Mouse (Mus musculus) lung, postnatal 0 days (tissue): ENCODE measurements at regions not wholly inside any gene's neighbourhood (a gene's known extent, or its start where the extent isn't known, plus 50 kb on each side); places are given as distances from the start of the nearest gene placed in this dataset.
A peak's percentile ranks its signal among the peaks of the same experiment; 100 is the strongest.

Source experiments
- ATAC-seq: fragments of 200-750 bp; cut with Nextera tagmentation; 2 replicates; pipeline ENCODE4 v1.8.0; 2017; ENCODE audit warnings: moderate library complexity
- DNase-seq: peaks from one replicate; pipeline ENCODE4 v3.0.0-alpha.2; 2016; ENCODE audit warnings: low spot score
- H3K27ac ChIP-seq: fragments of 300-500 bp; sonication (generic); 2 replicates; pipeline ENCODE4 v1.5.1; 2014; ENCODE audit warnings: antibody characterized with exemption, mild to moderate bottlenecking, low read length, mixed read lengths
- H3K27me3 ChIP-seq: fragments of 300-500 bp; sonication (generic); replicated peaks from 2 replicates; pipeline ENCODE4 v1.6.1; 2014; ENCODE audit warnings: low read length, mixed read lengths; ENCODE audit not compliant: insufficient read depth
- H3K36me3 ChIP-seq: fragments of 300-500 bp; sonication (generic); 2 replicates; pipeline ENCODE4 v1.6.1; 2014; ENCODE audit warnings: low read length, mixed read lengths; ENCODE audit not compliant: insufficient read depth
- H3K4me1 ChIP-seq: fragments of 300-500 bp; sonication (generic); 2 replicates; pipeline ENCODE4 v1.6.1; 2014; ENCODE audit warnings: antibody characterized with exemption, low read depth, low read length, mixed read lengths; ENCODE audit not compliant: insufficient read depth
- H3K4me2 ChIP-seq: fragments of 300-500 bp; sonication (generic); replicated peaks from 2 replicates; pipeline ENCODE4 v1.6.1; 2014; ENCODE audit warnings: low read depth, mild to moderate bottlenecking, low read length, moderate library complexity, mixed read lengths
- H3K4me3 ChIP-seq: fragments of 300-500 bp; sonication (generic); 2 replicates; pipeline ENCODE4 v1.5.1; 2014; ENCODE audit warnings: low read depth, low read length
- H3K9ac ChIP-seq: fragments of 300-500 bp; sonication (generic); replicated peaks from 2 replicates; pipeline ENCODE4 v1.6.1; 2014; ENCODE audit warnings: low read depth, mild to moderate bottlenecking
- H3K9me3 ChIP-seq: fragments of 300-500 bp; sonication (generic); 2 replicates; pipeline ENCODE4 v1.6.1; 2016; ENCODE audit warnings: low read length, mixed read lengths
- CTCF ChIP-seq: IDR thresholded peaks from 2 replicates; pipeline ENCODE4 v1.5.1; 2016; ENCODE audit warnings: antibody characterized with exemption, mild to moderate bottlenecking
- EP300 ChIP-seq: IDR thresholded peaks from 2 replicates; pipeline ENCODE4 v1.6.1; 2016; ENCODE audit warnings: antibody characterized with exemption, mild to moderate bottlenecking, control low read depth
- WGBS: fragments of 180-500 bp; shearing (Covaris S2); extraction: QIAGEN DNeasy Blood & Tissue Kit; methylation state at CpG from one replicate; pipeline ENCODE4 v1.1.7; 2014; 5-methylcytosine and 5-hydroxymethylcytosine counted together

DNA sequence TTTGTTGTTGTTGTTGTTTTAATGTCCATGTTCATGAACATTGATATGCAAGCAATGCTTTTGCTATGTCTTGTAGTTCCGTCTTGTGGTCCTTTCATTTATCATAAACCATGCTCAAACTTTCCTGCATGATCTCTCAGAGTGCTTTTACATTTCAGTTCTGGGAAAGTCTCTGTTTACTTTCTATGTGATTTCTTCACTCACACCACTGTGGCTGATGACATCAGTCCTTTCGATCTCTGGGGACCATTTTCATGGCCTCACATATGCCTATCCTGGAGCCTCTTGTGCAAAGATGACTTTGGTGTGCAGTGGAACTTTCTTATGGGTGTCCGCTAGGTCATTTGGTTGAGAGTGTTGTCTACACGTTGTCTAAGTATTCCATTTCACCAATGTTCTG, 105.1 kb downstream of the Bcl2l11 start:
- no peaks in the 10 kb centered on the region for H3K9me3 ChIP-seq
- H3K4me2 ChIP-seq = no peak overlapping the region
- H3K27me3 ChIP-seq = no peaks in the 10 kb centered on the region
- no peaks in the 10 kb centered on the region; the same call in 1 of the 2 replicates for H3K4me1 ChIP-seq
- no peak overlapping the region for H3K9ac ChIP-seq
- TF ChIP-seq EP300 (no peak), CTCF (no peak)
- 74% methylated on average over 4 of the region's 4 CpGs for WGBS
- H3K36me3 ChIP-seq = no peaks in the 10 kb centered on the region
- no peak overlapping the region for H3K4me3 ChIP-seq
- DNase-seq = no peak
- no peak for ATAC-seq
- no peak overlapping the region for H3K27ac ChIP-seq

DNA sequence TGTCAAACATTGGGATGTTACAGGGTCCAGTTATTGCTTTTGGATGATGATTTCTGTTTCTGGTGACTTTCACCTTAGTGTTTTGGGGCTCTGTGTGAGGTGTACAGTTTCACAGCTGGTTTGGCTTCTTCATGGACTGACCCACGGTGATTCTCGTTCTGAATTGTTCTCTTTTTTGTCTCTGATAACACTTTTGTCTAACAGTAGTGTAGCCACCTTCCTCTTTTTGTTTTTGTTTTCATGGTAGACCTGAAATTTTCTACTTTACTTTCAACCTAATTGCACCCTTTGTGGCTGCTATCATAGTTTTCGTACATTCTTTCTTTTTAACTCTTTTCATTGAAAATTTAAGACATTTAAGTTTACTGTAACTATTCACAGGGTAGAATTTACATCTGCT, 105.5 kb downstream of the Bcl2l11 start:
- ATAC-seq = no peak

DNA sequence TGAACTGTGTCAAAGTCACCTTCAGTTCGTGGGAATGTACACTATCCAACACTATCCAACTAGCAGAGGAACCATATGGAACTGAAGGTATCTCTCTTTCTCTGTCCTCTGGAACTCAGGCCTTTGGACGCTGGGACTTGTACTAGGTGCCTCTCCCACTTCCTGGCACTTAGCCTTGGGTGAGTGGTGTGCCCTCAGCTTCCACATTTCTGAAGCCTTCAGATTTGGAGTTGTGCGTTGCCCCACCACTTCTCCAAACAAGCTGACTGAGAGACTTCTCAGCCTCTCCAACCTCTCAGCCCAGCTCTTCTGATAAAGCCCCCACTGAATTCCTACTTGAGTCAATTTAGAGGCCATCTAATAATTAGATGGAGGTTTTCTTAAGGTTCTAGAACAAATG, 106.2 kb downstream of the Bcl2l11 start:
- H3K4me1 ChIP-seq = no peaks in the 10 kb centered on the region; the same call in 1 of the 2 replicates
- ATAC-seq (peak; percentile 26; the same call in 1 of the 2 replicates), DNase-seq (peak; percentile 60)
- TF ChIP-seq CTCF (no peak), EP300 (no peak)
- WGBS = 46% methylated on average over 3 of the region's 3 CpGs
- H3K27ac ChIP-seq = no peak overlapping the region; the same call in 1 of the 2 replicates
- H3K9ac ChIP-seq = no peak overlapping the region
- no peaks in the 10 kb centered on the region for H3K9me3 ChIP-seq
- H3K4me3 ChIP-seq = no peak overlapping the region
- no peaks in the 10 kb centered on the region for H3K36me3 ChIP-seq
- no peak overlapping the region for H3K4me2 ChIP-seq
- H3K27me3 ChIP-seq = no peaks in the 10 kb centered on the region

More for the DNA sequence above, 105.5 kb downstream of the Bcl2l11 start:
- no peak overlapping the region for H3K4me3 ChIP-seq
- no peak overlapping the region for H3K9ac ChIP-seq
- no peak overlapping the region for H3K4me2 ChIP-seq
- 82% methylated on average over 3 of the region's 3 CpGs for WGBS
- H3K27ac ChIP-seq = no peak overlapping the region
- no peak for DNase-seq
- no peaks in the 10 kb centered on the region for H3K9me3 ChIP-seq
- no peaks in the 10 kb centered on the region; the same call in 1 of the 2 replicates for H3K4me1 ChIP-seq
- H3K36me3 ChIP-seq = no peaks in the 10 kb centered on the region
- TF ChIP-seq EP300 (no peak), CTCF (no peak)
- no peaks in the 10 kb centered on the region for H3K27me3 ChIP-seq

DNA sequence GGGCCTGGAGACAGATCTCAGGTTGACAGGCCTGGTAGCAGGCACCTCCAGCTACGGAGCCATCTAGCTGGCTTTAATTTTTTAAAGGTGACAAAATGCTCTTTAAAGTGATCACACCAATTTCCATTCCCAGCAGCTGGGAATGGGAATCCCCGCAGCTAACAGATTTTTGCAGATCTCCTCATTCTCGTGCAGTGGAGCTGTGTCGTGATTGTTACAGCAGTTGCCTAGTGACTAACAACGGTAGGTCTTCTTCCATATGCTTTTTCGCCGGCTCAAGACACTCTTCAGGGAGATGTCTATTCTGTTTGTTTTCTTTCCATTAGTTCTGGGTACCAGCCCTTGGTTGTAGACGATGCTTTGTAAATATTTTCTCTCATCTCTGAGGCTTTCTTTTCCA, 109.3 kb downstream of the Bcl2l11 start:
- no peak overlapping the region for H3K9ac ChIP-seq
- no peaks in the 10 kb centered on the region for H3K36me3 ChIP-seq
- no peak overlapping the region for H3K4me3 ChIP-seq
- no peaks in the 10 kb centered on the region for H3K9me3 ChIP-seq
- H3K27me3 ChIP-seq = no peaks in the 10 kb centered on the region
- TF ChIP-seq CTCF (no peak), EP300 (no peak)
- no peaks in the 10 kb centered on the region; the same call in 1 of the 2 replicates for H3K4me1 ChIP-seq
- DNase-seq = no peak
- 65% methylated on average over 8 of the region's 8 CpGs for WGBS
- H3K4me2 ChIP-seq = no peak overlapping the region
- ATAC-seq = no peak
- H3K27ac ChIP-seq = no peak overlapping the region

DNA sequence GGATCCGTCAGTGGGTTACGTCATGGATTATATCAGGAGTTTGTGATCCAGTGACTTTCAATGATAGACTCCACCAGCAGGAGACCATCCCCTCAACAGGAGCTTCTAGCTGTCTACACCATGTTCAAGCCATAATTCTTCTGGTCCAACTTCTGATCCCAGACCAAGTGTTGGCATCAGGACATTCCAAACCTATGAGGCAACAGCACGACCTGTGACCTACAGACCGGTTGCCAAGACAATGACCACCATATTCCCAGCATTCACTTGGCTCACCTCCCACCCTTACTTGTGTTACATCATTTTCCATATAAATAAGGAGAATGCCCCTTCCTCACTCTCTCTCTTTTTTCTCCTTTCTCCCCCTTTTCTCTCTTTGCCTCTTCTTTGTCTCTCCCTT, 113.6 kb downstream of the Bcl2l11 start:
- no peak overlapping the region for H3K4me3 ChIP-seq
- H3K9ac ChIP-seq = no peak overlapping the region
- TF ChIP-seq EP300 (no peak), CTCF (no peak)
- no peaks in the 10 kb centered on the region for H3K9me3 ChIP-seq
- WGBS = 92% methylated on average over 4 of the region's 4 CpGs
- ATAC-seq = no peak
- H3K4me2 ChIP-seq = no peak overlapping the region
- no peaks in the 10 kb centered on the region for H3K27me3 ChIP-seq
- H3K27ac ChIP-seq = no peak overlapping the region
- H3K36me3 ChIP-seq = no peaks in the 10 kb centered on the region
- peaks cover 3% of the 10 kb centered on the region; the same call in 1 of the 2 replicates for H3K4me1 ChIP-seq
- no peak for DNase-seq

DNA sequence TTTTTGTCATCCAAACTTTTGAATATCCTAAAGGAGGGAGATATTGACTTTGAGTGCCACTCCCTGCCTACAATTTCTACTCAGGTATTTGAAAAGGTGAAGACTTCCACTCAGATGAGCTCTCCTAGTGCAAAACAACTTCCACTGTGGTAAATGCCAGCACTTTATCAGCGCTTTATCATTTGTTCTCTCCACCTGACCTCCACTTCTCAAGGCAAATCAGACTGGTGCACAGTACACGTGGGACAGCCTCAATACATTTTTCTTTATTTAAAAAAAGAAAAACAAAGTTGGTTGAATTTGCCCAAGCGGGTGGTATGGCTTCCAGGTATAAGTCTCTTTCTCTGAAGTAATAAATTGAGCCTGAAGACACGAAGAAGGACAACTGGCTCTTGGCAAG, 114.2 kb downstream of the Bcl2l11 start:
- WGBS = 50% methylated on average over 4 of the region's 4 CpGs
- Histone ChIP-seq H3K36me3 (no peaks in the 10 kb centered on the region), H3K9ac (no peak overlapping the region), H3K4me2 (no peak overlapping the region), H3K4me1 (peaks cover 3% of the 10 kb centered on the region; the same call in 1 of the 2 replicates), H3K9me3 (no peaks in the 10 kb centered on the region), H3K27me3 (no peaks in the 10 kb centered on the region), H3K4me3 (no peak overlapping the region), H3K27ac (peak overlapping the region; percentile 44)
- DNase-seq (no peak), ATAC-seq (no peak)
- TF ChIP-seq CTCF = no peak

DNA sequence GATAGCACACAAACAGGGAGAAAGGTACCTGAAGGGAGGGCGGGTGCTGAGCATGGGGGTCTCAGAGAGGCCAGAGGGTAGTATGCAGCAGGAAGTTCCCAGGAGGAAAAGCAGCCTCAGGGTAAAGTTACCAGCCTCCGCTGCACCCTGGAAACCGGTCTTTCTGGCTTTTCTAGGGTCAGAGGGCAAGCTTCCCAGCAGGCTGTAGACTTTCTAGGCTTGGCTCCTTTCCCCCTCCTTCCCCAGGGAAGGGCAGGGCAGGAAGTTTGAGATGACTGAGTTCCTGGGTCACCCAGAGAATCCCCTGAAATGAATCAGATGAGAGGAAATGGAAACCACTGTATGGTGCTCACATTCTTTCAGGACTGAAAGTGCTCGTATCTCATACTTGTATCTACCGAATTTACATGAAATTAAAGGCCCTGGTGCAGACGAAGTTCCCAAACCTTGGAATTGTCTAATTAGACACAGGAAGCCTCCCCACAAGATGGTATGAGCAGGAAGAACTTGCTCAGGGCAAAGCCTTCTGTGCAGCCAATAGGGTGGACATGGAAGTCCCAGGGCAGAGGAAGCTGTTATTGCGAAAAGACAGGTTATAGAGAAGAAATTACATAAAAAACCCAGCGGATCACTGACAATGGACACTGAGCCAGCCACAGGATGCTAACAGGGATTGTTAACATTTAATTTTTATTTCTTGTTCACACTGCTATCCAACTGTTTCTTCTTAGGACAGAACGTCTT, 114.9 kb downstream of the Bcl2l11 start:
- Histone ChIP-seq H3K36me3 (no peaks in the 10 kb centered on the region), H3K4me1 (peaks cover 3% of the 10 kb centered on the region; the same call in 1 of the 2 replicates), H3K27me3 (no peaks in the 10 kb centered on the region), H3K9me3 (no peaks in the 10 kb centered on the region), H3K4me2 (no peak overlapping the region), H3K4me3 (no peak overlapping the region), H3K9ac (no peak overlapping the region), H3K27ac (peak overlapping the region; percentile 44)
- DNase-seq (peak; percentile 77), ATAC-seq (peak; percentile 85)
- peak; percentile 51; the same call in 1 of the 2 replicates for TF ChIP-seq EP300
- no peak for TF ChIP-seq CTCF
- WGBS = 41% methylated on average over 9 of the region's 9 CpGs
